Mouse (Mus musculus) MEL (cell line): ENCODE measurements around the gene Ttc25. TPM values are rescaled to one million over a fixed set of nuclear protein-coding genes. Genes with fewer than 3 reads are reported as not detected.

ENCODE experiments used
- DNase-seq: peaks from one replicate; pipeline ENCODE4 v3.0.0; 2011; ENCODE audit warnings: low read depth, low spot score
- H3K27ac ChIP-seq: 2 replicates; pipeline ENCODE4 v1.5.1; 2012; ENCODE audit warnings: low read depth, mild to moderate bottlenecking, control low read depth, low read length, moderate library complexity; ENCODE audit not compliant: control insufficient read depth
- H3K27me3 ChIP-seq, 2 experiments: fragments of 150-350 bp in 1 of 2; sonication (generic) in 1 of 2; 2 replicates each; pipeline ENCODE4 v1.6.1; 2012; ENCODE audit warnings: low read length in 2 of 2, mild to moderate bottlenecking in 2 of 2, improper control_type of control experiment in 1 of 2, moderate library complexity in 1 of 2; ENCODE audit not compliant: insufficient read depth in 2 of 2, control insufficient read depth in 1 of 2
- H3K36me3 ChIP-seq, 2 experiments: 2 replicates each; pipeline ENCODE4 v1.6.1; 2012 to 2014; ENCODE audit warnings: low read length in 2 of 2, improper control_type of control experiment in 1 of 2, inconsistent platforms in 1 of 2, mild to moderate bottlenecking in 1 of 2; ENCODE audit not compliant: insufficient read depth in 2 of 2, control insufficient read depth in 1 of 2
- H3K4me1 ChIP-seq, 2 experiments: fragments of 150-350 bp in 1 of 2; sonication (generic) in 1 of 2; 2 replicates each; pipeline ENCODE4 v1.6.1; 2012; ENCODE audit warnings: low read length in 2 of 2, improper control_type of control experiment in 1 of 2, mild to moderate bottlenecking in 1 of 2; ENCODE audit not compliant: insufficient read depth in 2 of 2, control insufficient read depth in 1 of 2
- H3K4me3 ChIP-seq, 2 experiments: fragments of 150-350 bp in 1 of 2; sonication (generic) in 1 of 2; 2 replicates each; pipeline ENCODE4 v1.5.1; 2012; ENCODE audit warnings: low read depth in 2 of 2, low read length in 2 of 2, mild to moderate bottlenecking in 2 of 2, moderate library complexity in 2 of 2, control low read depth in 1 of 2, improper control_type of control experiment in 1 of 2; ENCODE audit not compliant: control insufficient read depth in 1 of 2, insufficient read depth in 1 of 2
- H3K79me2 ChIP-seq: 2 replicates; pipeline ENCODE4 v1.6.1; 2012; ENCODE audit warnings: mild to moderate bottlenecking, low read length, moderate library complexity; ENCODE audit not compliant: control insufficient read depth, poor library complexity, insufficient read depth
- H3K9ac ChIP-seq: 2 replicates; pipeline ENCODE4 v1.6.1; 2012; ENCODE audit warnings: low read depth, mild to moderate bottlenecking, control low read depth, low read length, moderate library complexity; ENCODE audit not compliant: control insufficient read depth, poor library complexity, severe bottlenecking
- H3K9me3 ChIP-seq: fragments of 150-350 bp; sonication (generic); replicated peaks from 2 replicates; pipeline ENCODE4 v1.6.1; 2012; ENCODE audit warnings: mild to moderate bottlenecking, low read length, improper control_type of control experiment, moderate library complexity; ENCODE audit not compliant: insufficient read depth
- BHLHE40 ChIP-seq: IDR thresholded peaks from 2 replicates; pipeline ENCODE4 v1.6.1; 2012; ENCODE audit warnings: low read depth, mild to moderate bottlenecking, inconsistent platforms, low read length, improper control_type of control experiment, borderline replicate concordance
- HCFC1 ChIP-seq: IDR thresholded peaks from 2 replicates; pipeline ENCODE4 v1.6.1; 2012; ENCODE audit warnings: low read depth, mild to moderate bottlenecking, inconsistent platforms, low read length, improper control_type of control experiment, moderate library complexity
- MAFK ChIP-seq: IDR thresholded peaks from 2 replicates; pipeline ENCODE4 v1.6.1; 2011; ENCODE audit warnings: low read depth, mild to moderate bottlenecking, low read length, improper control_type of control experiment, borderline replicate concordance
- MAX ChIP-seq: IDR thresholded peaks from 2 replicates; pipeline ENCODE4 v1.6.1; 2011; ENCODE audit warnings: low read length, improper control_type of control experiment
- MYB ChIP-seq: IDR thresholded peaks from 2 replicates; pipeline ENCODE4 v1.6.1; 2011; ENCODE audit warnings: mild to moderate bottlenecking, low read depth, low read length, improper control_type of control experiment
- NELFE ChIP-seq: IDR thresholded peaks from 2 replicates; pipeline ENCODE4 v1.6.1; 2011; ENCODE audit warnings: low read depth, low read length, improper control_type of control experiment
- NRF1 ChIP-seq: IDR thresholded peaks from 2 replicates; pipeline ENCODE4 v1.6.1; 2014; ENCODE audit warnings: low read depth, mild to moderate bottlenecking, inconsistent platforms, low read length, improper control_type of control experiment, moderate library complexity; ENCODE audit not compliant: poor library complexity, insufficient read depth, severe bottlenecking
- RCOR1 ChIP-seq: IDR thresholded peaks from 2 replicates; pipeline ENCODE4 v1.6.1; 2012; ENCODE audit warnings: low read depth, mild to moderate bottlenecking, inconsistent platforms, low read length, improper control_type of control experiment
- UBTF ChIP-seq: IDR thresholded peaks from 2 replicates; pipeline ENCODE4 v1.6.1; 2012; ENCODE audit warnings: low read depth, mild to moderate bottlenecking, inconsistent platforms, low read length, improper control_type of control experiment, moderate library complexity, borderline replicate concordance; ENCODE audit not compliant: insufficient read depth
- USF2 ChIP-seq, 2 experiments: IDR thresholded peaks; 2 replicates each; pipeline ENCODE4 v1.6.1; 2011 to 2012; ENCODE audit warnings: improper control_type of control experiment in 2 of 2, low read length in 2 of 2, borderline replicate concordance in 1 of 2, inconsistent platforms in 1 of 2, low read depth in 1 of 2, mild to moderate bottlenecking in 1 of 2; ENCODE audit not compliant: insufficient read depth in 1 of 2
- ZC3H11A ChIP-seq: IDR thresholded peaks from 2 replicates; pipeline ENCODE4 v1.6.1; 2012; ENCODE audit warnings: low read depth, mild to moderate bottlenecking, inconsistent platforms, low read length, improper control_type of control experiment
- ZKSCAN1 ChIP-seq: IDR thresholded peaks from 2 replicates; pipeline ENCODE4 v1.6.1; 2012; ENCODE audit warnings: low read depth, mild to moderate bottlenecking, inconsistent platforms, low read length, improper control_type of control experiment, moderate library complexity
- polyA plus RNA-seq, 2 experiments: library from polyadenylated mRNA; stranded (reverse) in 1 of 2; unstranded in 1 of 2; fragments of >175 nt in 1 of 2; fragments of >200 nt in 1 of 2; gene quantifications; 2 replicates each; pipeline versions ENCODE4 v1.2.1 to v1.2.4; 2012; ENCODE audit warnings: low replicate concordance in 2 of 2, low read depth in 1 of 2; ENCODE audit not compliant: insufficient read length in 2 of 2, insufficient read depth in 1 of 2, missing spikeins in 1 of 2
- total RNA-seq: library from RNA; depleted of rRNA; stranded (reverse); fragments of 300-350 nt; gene quantifications from 2 replicates; pipeline ENCODE4 v1.2.3, GENCODE M21; 2012

The Ttc25 gene
- total and polyA plus RNA-seq, 3 experiments = 0.46 to 0.92 TPM; not detected in 1

DNA sequence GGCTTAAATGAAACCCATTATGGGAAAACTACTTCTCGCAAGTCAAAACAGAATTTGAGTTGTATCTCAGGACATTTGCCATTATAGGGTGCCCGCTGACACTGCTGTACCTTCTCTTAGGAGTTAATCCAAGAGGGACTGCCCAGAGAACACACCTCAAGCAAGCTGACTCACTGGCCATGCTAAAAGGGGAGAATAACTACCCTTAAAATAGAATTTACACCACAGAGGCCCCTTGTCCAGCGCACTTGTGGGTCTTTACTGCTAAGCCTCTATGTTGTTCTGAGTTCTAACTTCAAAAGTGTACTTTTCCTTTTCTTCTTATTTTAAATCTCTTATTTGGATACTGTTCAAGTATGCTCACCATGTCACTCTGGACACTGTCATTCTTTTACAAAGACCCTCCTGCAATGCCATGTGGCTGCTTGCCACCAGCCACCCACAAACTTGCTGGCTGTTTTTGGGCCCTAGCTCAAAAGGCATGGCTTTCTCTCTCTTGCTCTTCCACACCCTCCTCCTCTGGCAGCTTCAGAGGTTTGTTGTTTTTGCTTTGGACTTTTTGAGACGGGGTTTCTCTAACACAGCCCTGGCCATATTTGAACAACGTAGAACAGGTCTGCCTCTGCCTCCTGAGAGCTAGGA is 64.1 kb downstream of the Ttc25 start:
- no peak overlapping the region for H3K9ac ChIP-seq
- H3K27me3 ChIP-seq = no peaks in the 10 kb centered on the region
- DNase-seq = no peak
- H3K4me3 ChIP-seq = no peak overlapping the region
- peaks cover 4 to 31% of the 10 kb centered on the region in 2 experiments for H3K36me3 ChIP-seq
- no peaks in the 10 kb centered on the region for H3K9me3 ChIP-seq
- no peak for TF ChIP-seq BHLHE40
- TF ChIP-seq MAX = no peak
- TF ChIP-seq RCOR1 = no peak
- no peak for TF ChIP-seq UBTF
- no peak for TF ChIP-seq NRF1
- TF ChIP-seq MAFK = no peak
- TF ChIP-seq MYB = no peak
- no peak for TF ChIP-seq ZC3H11A
- TF ChIP-seq, all 39 proteins: peak for 0
- H3K79me2 ChIP-seq = peaks cover 80% of the 10 kb centered on the region
- H3K27ac ChIP-seq = no peak overlapping the region
- H3K4me1 ChIP-seq = no peaks in the 10 kb centered on the region; a peak in 1 of 4 replicates

DNA sequence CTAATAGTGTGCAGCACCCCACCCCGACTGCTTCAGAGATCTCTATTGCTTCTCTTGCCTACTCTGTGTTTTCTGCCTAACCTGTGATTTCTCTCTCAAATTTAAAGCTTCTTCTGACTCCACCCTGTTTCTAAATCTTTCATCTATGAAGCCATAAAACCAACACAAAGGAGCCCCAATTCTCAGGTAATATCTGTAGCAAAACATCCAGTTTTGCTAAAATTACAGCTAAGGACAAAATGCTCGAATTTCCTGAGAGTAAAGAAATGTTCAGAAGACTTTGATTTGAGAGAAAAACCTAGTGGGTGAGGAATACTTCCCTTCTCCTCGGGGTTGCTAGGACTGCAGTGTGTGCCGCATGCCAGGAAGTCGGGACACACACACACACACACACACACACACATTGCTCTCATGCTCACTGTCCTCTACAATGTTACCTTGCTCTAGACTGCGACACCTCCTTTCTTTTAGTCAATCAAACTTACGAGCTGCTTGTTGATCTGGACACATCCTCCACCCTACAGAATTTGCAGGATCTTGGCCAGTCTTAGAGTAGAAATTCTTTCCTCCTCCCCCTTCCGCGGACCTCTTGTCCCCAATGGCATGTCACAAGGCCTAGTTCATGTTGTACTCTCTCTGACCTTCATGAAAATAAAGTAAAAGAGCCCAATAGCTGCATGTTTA is 64.7 kb downstream of the Ttc25 start:
- Histone ChIP-seq H3K27ac (no peak overlapping the region), H3K9ac (no peak overlapping the region), H3K27me3 (no peaks in the 10 kb centered on the region), H3K9me3 (no peaks in the 10 kb centered on the region), H3K4me3 (no peak overlapping the region), H3K79me2 (peaks cover 82% of the 10 kb centered on the region), H3K36me3 (peaks cover 2 to 31% of the 10 kb centered on the region in 2 experiments), H3K4me1 (no peaks in the 10 kb centered on the region; a peak in 1 of 4 replicates)
- TF ChIP-seq MAFK = no peak
- TF ChIP-seq ZKSCAN1 = no peak
- TF ChIP-seq USF2 (IDR thresholded peaks at IDR 0.05; ENCODE audit: borderline replicate concordance in 1 of 2, insufficient read depth in 1 of 2, low read depth in 1 of 2, low read length in 2 of 2) = no peak
- no peak for TF ChIP-seq HCFC1
- no peak for TF ChIP-seq NELFE
- no peak for TF ChIP-seq UBTF
- DNase-seq = no peak
